Mouse (Mus musculus) CD4-positive, CD25-positive, alpha-beta regulatory T cell, adult 9 weeks (primary cell): ENCODE results near the gene Zic3. TPM values are rescaled to one million over a fixed set of nuclear protein-coding genes. Genes with fewer than 3 reads are reported as not detected.

Source experiments
- polyA plus RNA-seq: library from polyadenylated mRNA; unstranded; fragments of 100-300 nt; shearing (Covaris generic); gene quantifications from one replicate; pipeline ENCODE4 v1.2.1, GENCODE M21; 2017

Gene Zic3
- not detected for polyA plus RNA-seq

DNA sequence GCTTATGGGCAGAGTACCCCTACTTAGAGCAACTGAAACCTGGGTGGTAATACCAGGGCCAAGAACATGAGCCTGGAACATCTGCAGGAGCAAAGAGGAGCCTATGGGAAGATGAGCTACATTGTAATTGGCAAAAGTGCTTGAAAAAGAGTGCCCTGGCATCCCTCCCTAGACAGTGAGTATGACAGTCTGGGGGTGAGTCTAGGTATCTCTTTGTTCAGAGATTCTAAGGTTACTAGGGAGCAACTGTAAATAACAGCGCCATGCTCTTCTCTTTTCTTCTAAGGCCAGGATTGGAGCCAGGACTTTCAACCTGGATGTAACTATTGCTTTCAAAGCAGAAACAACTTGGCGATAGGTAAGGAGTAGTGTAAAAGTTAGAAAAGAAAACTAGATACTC is at the start of gene Zic3:
TSS of gene Zic3 (plus strand) at position 301 of the 400 bp plus-strand sequence.

